Mouse (Mus musculus) liver, adult 2 months (tissue): ENCODE data around the gene Extl1.

ENCODE experiments used
- CTCF ChIP-seq: fragments of 200-500 bp; IDR thresholded peaks from 2 replicates; pipeline ENCODE4 v1.5.1; 2011; ENCODE audit warnings: low read depth, low read length, control low read depth
- POLR2A ChIP-seq: fragments of 200-500 bp; IDR thresholded peaks from 2 replicates; pipeline ENCODE4 v1.6.1; 2011; ENCODE audit warnings: low read length, control low read depth; ENCODE audit not compliant: insufficient read depth; ENCODE audit errors: extremely low read depth

GRCm38 (mm10) chr4:134395142-134395541, 11.5 kb upstream of the Extl1 start:
- TF ChIP-seq POLR2A: no peak
- TF ChIP-seq CTCF: no peak
